Mouse (Mus musculus) hindbrain, embryonic 14.5 days (tissue): ENCODE measurements around the gene Ripor2. TPM values are rescaled to one million over a fixed set of nuclear protein-coding genes. Genes with fewer than 3 reads are reported as not detected.

Experiments used
- ATAC-seq: fragments of 200-750 bp; cut with Nextera tagmentation; 2 replicates; pipeline ENCODE4 v1.8.0; 2017; ENCODE audit warnings: moderate number of reproducible peaks, mild to moderate bottlenecking, moderate TSS enrichment, moderate library complexity; ENCODE audit not compliant: low FRiP score
- DNase-seq: peaks from one replicate; pipeline ENCODE4 v3.0.0-alpha.2; 2015; ENCODE audit warnings: low spot score
- H3K27ac ChIP-seq: fragments of 300-500 bp; sonication (generic); 2 replicates; pipeline ENCODE4 v1.5.1; 2014; ENCODE audit warnings: mild to moderate bottlenecking, moderate library complexity
- H3K27me3 ChIP-seq: fragments of 300-500 bp; sonication (generic); 2 replicates; pipeline ENCODE4 v1.6.1; 2014; ENCODE audit warnings: mild to moderate bottlenecking, low read length, mixed read lengths; ENCODE audit not compliant: control insufficient read depth, insufficient read depth
- H3K36me3 ChIP-seq: fragments of 300-500 bp; sonication (generic); replicated peaks from 2 replicates; pipeline ENCODE4 v1.6.1; 2014; ENCODE audit not compliant: control insufficient read depth, insufficient read depth
- H3K4me1 ChIP-seq: fragments of 300-500 bp; sonication (generic); replicated peaks from 2 replicates; pipeline ENCODE4 v1.6.1; 2014; ENCODE audit warnings: antibody characterized with exemption, low read length, mixed read lengths; ENCODE audit not compliant: control insufficient read depth, insufficient read depth
- H3K4me2 ChIP-seq: fragments of 300-500 bp; sonication (generic); replicated peaks from 2 replicates; pipeline ENCODE4 v1.6.1; 2014; ENCODE audit warnings: mild to moderate bottlenecking, moderate library complexity
- H3K4me3 ChIP-seq: fragments of 300-500 bp; sonication (generic); replicated peaks from 2 replicates; pipeline ENCODE4 v1.5.1; 2014; ENCODE audit warnings: mild to moderate bottlenecking, low read length
- H3K9ac ChIP-seq: fragments of 300-500 bp; sonication (generic); 2 replicates; pipeline ENCODE4 v1.6.1; 2014
- H3K9me3 ChIP-seq: fragments of 300-500 bp; sonication (generic); 2 replicates; pipeline ENCODE4 v1.6.1; 2016; ENCODE audit warnings: low read length; ENCODE audit not compliant: control insufficient read depth
- WGBS: fragments of 180-500 bp; shearing (Covaris S2); extraction: QIAGEN DNeasy Blood & Tissue Kit; methylation state at CpG from one replicate; pipeline ENCODE4 v1.1.7; 2014; 5-methylcytosine and 5-hydroxymethylcytosine counted together
- polyA plus RNA-seq: library from polyadenylated mRNA; unstranded; fragments of >200 nt; fragmentation: Nextera tagmentation; extraction: Ambion mirVana; gene quantifications from 2 replicates; pipeline ENCODE4 v1.2.1, GENCODE M21; 2014

Gene Ripor2
- polyA plus RNA-seq, 1 experiment from 2014 or later, result 25.9 TPM

DNA sequence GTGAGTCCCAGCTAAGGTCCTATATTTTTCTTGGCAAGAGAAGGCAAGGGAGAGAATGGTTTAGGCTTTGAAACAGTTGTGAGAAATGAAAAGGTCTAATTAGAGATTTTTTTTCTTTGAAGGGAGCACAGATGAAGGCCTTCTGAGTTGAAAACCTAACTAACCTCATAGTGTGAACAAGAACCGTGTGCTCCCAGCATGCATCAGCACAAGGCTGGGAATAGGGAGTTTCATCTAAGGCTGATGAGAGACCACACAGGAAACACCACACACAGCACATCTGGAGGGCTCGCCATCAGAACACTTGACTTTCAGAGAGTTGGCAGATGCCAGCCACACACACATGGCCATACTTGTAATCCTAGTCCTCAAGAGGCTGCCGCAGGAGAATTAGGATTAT lies 12.3 kb downstream of the Ripor2 start:
- 84% methylated on average over 3 of the region's 3 CpGs for WGBS
- no peaks in the 10 kb centered on the region for H3K4me1 ChIP-seq
- no peak overlapping the region for H3K9ac ChIP-seq
- ATAC-seq, result no peak
- no peaks in the 10 kb centered on the region for H3K36me3 ChIP-seq
- DNase-seq, result no peak
- H3K27me3 ChIP-seq, result no peaks in the 10 kb centered on the region
- no peak overlapping the region for H3K4me3 ChIP-seq
- no peak overlapping the region for H3K27ac ChIP-seq
- no peak overlapping the region for H3K4me2 ChIP-seq
- H3K9me3 ChIP-seq, result no peaks in the 10 kb centered on the region

- no peak for ATAC-seq
- Histone ChIP-seq H3K27me3 (no peaks in the 10 kb centered on the region), H3K36me3 (no peaks in the 10 kb centered on the region), H3K4me2 (no peak overlapping the region), H3K9me3 (no peaks in the 10 kb centered on the region), H3K9ac (no peak overlapping the region), H3K4me1 (peaks cover 10% of the 10 kb centered on the region), H3K27ac (no peak overlapping the region), H3K4me3 (no peak overlapping the region)
- no peak for DNase-seq
- 91% methylated on average over 11 of the region's 11 CpGs for WGBS
Observed at GRCm38 (mm10) chr13:24599631-24600041, 17.6 kb downstream of the Ripor2 start.

- H3K4me3 ChIP-seq, result no peak overlapping the region
- 0 out of 2 replicates have a peak overlapping the region, but pooled peaks have one; percentile 12 for H3K4me2 ChIP-seq
- DNase-seq (no peak), ATAC-seq (no peak)
- WGBS, result 15% methylated on average over 4 of the region's 4 CpGs
- no peaks in the 10 kb centered on the region for H3K27me3 ChIP-seq
- no peaks in the 10 kb centered on the region for H3K9me3 ChIP-seq
- H3K27ac ChIP-seq, result no peak overlapping the region
- H3K36me3 ChIP-seq, result no peaks in the 10 kb centered on the region
- peaks cover 23% of the 10 kb centered on the region for H3K4me1 ChIP-seq
- no peak overlapping the region for H3K9ac ChIP-seq
Observed at GRCm38 (mm10) chr13:24602978-24603377, 21.0 kb downstream of the Ripor2 start.

GRCm38 (mm10) chr13:24603591-24604009 lies 21.6 kb downstream of the Ripor2 start:
- no peak for DNase-seq

DNA sequence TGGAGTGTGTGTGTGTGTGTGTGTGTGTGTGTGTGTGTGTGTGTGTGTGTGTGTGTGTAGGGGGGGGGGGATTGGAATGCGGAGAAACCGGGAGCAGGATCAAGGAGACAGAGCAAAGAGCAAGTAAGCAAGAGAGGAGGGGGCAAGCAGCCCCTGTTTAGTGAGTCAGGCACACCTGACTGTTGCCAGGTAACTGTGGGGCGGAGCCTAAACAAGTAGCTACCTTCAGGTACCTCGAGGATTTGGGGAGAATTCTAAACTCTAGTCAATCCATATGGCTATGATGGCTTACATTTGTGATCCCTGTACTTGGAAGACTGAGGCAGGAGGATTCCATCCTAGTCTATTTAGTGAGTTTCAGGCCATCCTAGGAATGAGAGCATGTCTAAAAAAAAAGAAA lies 22.1 kb downstream of the Ripor2 start:
- H3K9me3 ChIP-seq, result no peaks in the 10 kb centered on the region
- H3K9ac ChIP-seq, result no peak overlapping the region
- peaks cover 23% of the 10 kb centered on the region for H3K4me1 ChIP-seq
- WGBS, result 27% methylated on average over 3 of the region's 4 CpGs
- DNase-seq (no peak), ATAC-seq (no peak)
- no peak overlapping the region for H3K4me3 ChIP-seq
- peak overlapping the region; percentile 53; the same call in 1 of the 2 replicates for H3K4me2 ChIP-seq
- H3K36me3 ChIP-seq, result no peaks in the 10 kb centered on the region
- H3K27me3 ChIP-seq, result no peaks in the 10 kb centered on the region
- no peak overlapping the region for H3K27ac ChIP-seq

More at GRCm38 (mm10) chr13:24603591-24604009, 21.6 kb downstream of the Ripor2 start:
- Histone ChIP-seq H3K27ac (no peak overlapping the region), H3K9me3 (no peaks in the 10 kb centered on the region), H3K9ac (no peak overlapping the region), H3K27me3 (no peaks in the 10 kb centered on the region), H3K4me2 (0 out of 2 replicates have a peak overlapping the region, but pooled peaks have one; percentile 12), H3K36me3 (no peaks in the 10 kb centered on the region), H3K4me3 (no peak overlapping the region), H3K4me1 (peaks cover 23% of the 10 kb centered on the region)
- no peak for ATAC-seq
- 20% methylated on average over 11 of the region's 11 CpGs for WGBS

GRCm38 (mm10) chr13:24604761-24605591 lies 23.0 kb downstream of the Ripor2 start:
- ATAC-seq, result peak; percentile 72
- Histone ChIP-seq H3K4me2 (peak overlapping the region; percentile 53), H3K9me3 (no peaks in the 10 kb centered on the region), H3K9ac (peak overlapping the region; percentile 43), H3K36me3 (no peaks in the 10 kb centered on the region), H3K27me3 (no peaks in the 10 kb centered on the region), H3K4me3 (peak overlapping the region; percentile 23), H3K27ac (peak overlapping the region; percentile 63), H3K4me1 (peaks cover 23% of the 10 kb centered on the region)
- 2% methylated on average over 20 of the region's 20 CpGs for WGBS
- DNase-seq, result peak; percentile 50

DNA sequence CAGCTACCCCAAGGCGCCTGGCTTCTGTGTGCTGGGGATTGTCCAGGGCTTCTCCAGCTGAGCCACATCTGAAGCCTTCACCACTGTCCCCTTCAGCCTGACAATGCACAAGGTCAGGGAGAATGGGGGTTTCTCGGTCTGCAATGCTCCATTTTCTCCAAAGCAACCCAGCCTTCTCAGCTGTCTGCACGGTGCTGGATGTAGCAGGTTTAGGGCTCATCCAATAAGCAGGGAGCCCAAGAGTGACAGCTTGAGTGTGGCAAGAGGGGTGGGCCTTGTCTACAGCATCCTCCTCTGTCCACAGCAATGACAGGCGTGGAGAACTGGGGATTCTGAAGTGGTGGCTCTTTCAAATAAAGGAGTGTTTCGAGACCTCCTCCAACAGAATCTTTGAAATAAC lies 23.8 kb downstream of the Ripor2 start:
- no peaks in the 10 kb centered on the region for H3K27me3 ChIP-seq
- peaks cover 23% of the 10 kb centered on the region for H3K4me1 ChIP-seq
- H3K9me3 ChIP-seq, result no peaks in the 10 kb centered on the region
- ATAC-seq (no peak; the same call in 1 of the 2 replicates), DNase-seq (no peak)
- H3K4me2 ChIP-seq, result no peak overlapping the region
- H3K9ac ChIP-seq, result no peak overlapping the region
- no peaks in the 10 kb centered on the region for H3K36me3 ChIP-seq
- no peak overlapping the region for H3K27ac ChIP-seq
- 48% methylated on average over 5 of the region's 5 CpGs for WGBS
- H3K4me3 ChIP-seq, result no peak overlapping the region

- 93% methylated on average over 4 of the region's 4 CpGs for WGBS
- no peaks in the 10 kb centered on the region for H3K27me3 ChIP-seq
- no peaks in the 10 kb centered on the region for H3K36me3 ChIP-seq
- no peak overlapping the region for H3K4me2 ChIP-seq
- H3K9me3 ChIP-seq, result no peaks in the 10 kb centered on the region
- DNase-seq, result no peak
- no peak overlapping the region for H3K27ac ChIP-seq
- no peak for ATAC-seq
- H3K4me3 ChIP-seq, result no peak overlapping the region
- peaks cover 23% of the 10 kb centered on the region for H3K4me1 ChIP-seq
- no peak overlapping the region for H3K9ac ChIP-seq
Observed at GRCm38 (mm10) chr13:24607961-24608360, 26.0 kb downstream of the Ripor2 start.

DNA sequence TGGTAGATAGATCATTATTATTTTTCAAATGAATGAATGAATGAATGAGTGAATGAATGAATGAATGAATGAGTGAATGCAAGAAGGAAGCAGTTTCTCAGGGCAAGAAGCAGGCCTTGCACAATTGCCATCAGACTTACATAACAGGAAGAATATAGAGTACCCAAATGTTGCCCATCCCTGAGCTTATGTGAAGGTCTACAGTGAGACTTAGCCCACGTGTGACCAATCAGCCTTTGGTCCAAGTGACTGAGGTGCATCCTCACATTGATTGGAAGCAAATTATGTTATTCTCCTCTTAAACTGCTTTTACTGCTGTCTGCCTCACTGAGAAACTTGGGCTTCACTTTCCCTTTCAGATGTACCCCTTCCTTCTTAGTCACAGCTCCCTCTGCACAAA lies 26.7 kb downstream of the Ripor2 start:
- Histone ChIP-seq H3K36me3 (no peaks in the 10 kb centered on the region), H3K4me3 (no peak overlapping the region), H3K9ac (no peak overlapping the region), H3K9me3 (no peaks in the 10 kb centered on the region), H3K4me1 (peaks cover 17% of the 10 kb centered on the region), H3K27ac (no peak overlapping the region), H3K4me2 (no peak overlapping the region), H3K27me3 (no peaks in the 10 kb centered on the region)
- no peak for DNase-seq
- 79% methylated on average over 1 of the region's 1 CpGs for WGBS
- no peak for ATAC-seq
